Mouse (Mus musculus): ENCODE data around the gene Cacng4. TPM values are rescaled to one million over a fixed set of nuclear protein-coding genes. Genes with fewer than 3 reads are reported as not detected.

The Cacng4 gene
- polyA plus RNA-seq, 1 experiment from 2014 or later, result 52.5 TPM

DNA sequence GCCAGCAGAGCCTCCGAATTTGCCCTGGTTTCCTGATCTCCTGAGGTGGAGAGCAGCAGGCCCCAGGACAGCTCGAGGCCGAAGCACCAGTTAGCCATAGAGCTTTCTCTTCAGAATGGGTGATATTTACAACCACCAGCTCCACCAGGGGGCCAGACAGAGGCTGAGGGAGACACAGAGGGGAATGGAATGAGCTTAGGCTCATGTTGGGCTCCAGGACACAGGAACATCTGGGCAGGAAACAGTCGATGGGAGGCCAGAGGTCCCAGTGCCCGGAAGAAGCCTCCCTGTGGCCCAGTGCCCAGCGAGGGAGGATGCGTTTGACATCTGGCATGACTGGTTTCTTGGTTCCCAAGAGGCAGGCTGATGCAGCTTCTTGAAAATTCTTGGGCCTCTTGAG is 60.2 kb downstream of the Cacng4 start:
- Histone ChIP-seq H3K4me2 (no peak overlapping the region), H3K9me3 (replicated peaks) (no peaks in the 10 kb centered on the region), H3K27me3 (replicated peaks) (no peaks in the 10 kb centered on the region), H3K36me3 (peaks cover 40% of the 10 kb centered on the region), H3K27ac (replicated peaks) (no peak overlapping the region), H3K9ac (replicated peaks) (no peak overlapping the region), H3K4me1 (no peaks in the 10 kb centered on the region), H3K4me3 (replicated peaks) (no peak overlapping the region)
- ATAC-seq (ENCODE audit: low FRiP score), result no peak
- 84% methylated on average over 7 of the region's 7 CpGs for WGBS

GRCm38 (mm10) chr11:107731498-107731897 is 62.9 kb downstream of the Cacng4 start:
- H3K4me2 ChIP-seq, result no peak overlapping the region
- peaks cover 34% of the 10 kb centered on the region for H3K36me3 ChIP-seq
- 0 out of 2 replicates have a peak overlapping the region, but pooled peaks have one; percentile 18 for H3K27ac ChIP-seq (replicated peaks)
- 84% methylated on average over 5 of the region's 5 CpGs for WGBS
- H3K9me3 ChIP-seq (replicated peaks), result no peaks in the 10 kb centered on the region
- ATAC-seq (ENCODE audit: low FRiP score), result no peak
- H3K27me3 ChIP-seq (replicated peaks), result no peaks in the 10 kb centered on the region
- 0 out of 2 replicates have a peak, but pooled peaks cover 2% of the 10 kb centered on the region for H3K4me1 ChIP-seq
- H3K4me3 ChIP-seq (replicated peaks), result no peak overlapping the region
- no peak overlapping the region for H3K9ac ChIP-seq (replicated peaks)

DNA sequence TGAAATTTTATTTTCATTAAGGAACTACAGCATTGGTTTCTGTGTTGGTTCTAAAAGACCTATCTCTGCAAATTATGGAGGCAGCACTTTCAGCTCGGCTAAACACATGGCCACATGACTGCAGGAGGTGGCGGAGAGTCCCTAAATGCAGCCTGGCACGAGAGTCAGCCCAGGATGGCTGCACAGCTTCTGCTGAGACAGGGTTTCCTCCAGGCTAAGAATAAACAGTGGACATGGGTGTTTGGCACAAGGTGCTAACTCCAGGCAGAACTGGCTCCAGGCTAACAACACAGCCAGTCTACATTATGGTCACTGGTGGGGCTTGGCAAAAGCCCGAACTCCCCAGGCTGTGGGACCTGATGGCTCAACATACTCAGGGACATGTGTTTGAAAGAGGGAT is 63.4 kb downstream of the Cacng4 start:
- no peak overlapping the region for H3K4me2 ChIP-seq
- 79% methylated on average over 4 of the region's 4 CpGs for WGBS
- no peak for ATAC-seq (ENCODE audit: low FRiP score)
- 0 out of 2 replicates have a peak, but pooled peaks cover 2% of the 10 kb centered on the region for H3K4me1 ChIP-seq
- no peaks in the 10 kb centered on the region for H3K9me3 ChIP-seq (replicated peaks)
- H3K36me3 ChIP-seq, result peaks cover 31% of the 10 kb centered on the region
- H3K4me3 ChIP-seq (replicated peaks), result no peak overlapping the region
- H3K27me3 ChIP-seq (replicated peaks), result no peaks in the 10 kb centered on the region
- H3K9ac ChIP-seq (replicated peaks), result no peak overlapping the region
- H3K27ac ChIP-seq (replicated peaks), result 0 out of 2 replicates have a peak overlapping the region, but pooled peaks have one; percentile 18

GRCm38 (mm10) chr11:107729141-107729540 is 65.2 kb downstream of the Cacng4 start:
- Histone ChIP-seq H3K27ac (replicated peaks) (0 out of 2 replicates have a peak overlapping the region, but pooled peaks have one; percentile 28), H3K4me3 (replicated peaks) (no peak overlapping the region), H3K9ac (replicated peaks) (no peak overlapping the region), H3K4me1 (0 out of 2 replicates have a peak, but pooled peaks cover 2% of the 10 kb centered on the region), H3K27me3 (replicated peaks) (no peaks in the 10 kb centered on the region), H3K4me2 (no peak overlapping the region), H3K9me3 (replicated peaks) (no peaks in the 10 kb centered on the region), H3K36me3 (peaks cover 15% of the 10 kb centered on the region)
- no peak for ATAC-seq (ENCODE audit: low FRiP score)
- WGBS, result 81% methylated on average over 7 of the region's 7 CpGs

DNA sequence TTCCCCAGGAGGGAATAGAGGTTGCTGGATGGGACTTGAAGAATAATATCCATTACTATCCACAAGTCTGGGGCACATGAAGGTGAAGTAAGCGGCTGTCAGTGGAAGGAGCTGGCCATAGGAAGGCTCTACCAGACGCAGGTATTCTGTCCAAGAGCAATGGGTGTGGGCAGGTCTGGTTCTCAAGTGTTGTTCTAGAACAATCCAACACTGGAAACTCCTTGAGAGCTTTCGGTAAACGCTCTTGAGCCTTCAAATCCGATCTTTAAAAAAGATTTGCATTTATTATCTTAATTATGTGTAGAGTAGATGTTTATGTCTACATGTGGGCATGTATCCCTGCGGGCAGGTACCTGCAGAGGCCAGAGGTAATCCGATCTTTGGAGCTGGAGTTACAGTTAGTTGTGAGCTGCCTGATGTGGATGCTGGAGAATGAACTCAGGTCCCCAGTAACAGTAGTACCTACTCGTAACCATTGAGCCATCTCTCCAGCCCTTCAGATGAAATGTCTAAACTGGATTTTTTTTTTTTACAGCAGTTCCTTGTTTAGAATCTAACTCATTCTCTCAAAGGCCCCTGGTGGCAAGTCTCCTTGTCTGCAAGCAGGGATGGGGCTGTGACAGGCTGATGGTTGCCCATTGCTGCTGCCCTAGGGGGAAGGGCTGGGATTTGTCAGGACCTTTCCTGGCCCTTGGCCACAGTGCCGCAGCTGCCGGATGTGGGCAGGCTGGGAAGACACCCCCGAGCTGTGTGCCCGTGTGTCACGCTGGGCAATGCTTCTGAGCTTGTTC is 66.1 kb downstream of the Cacng4 start:
- no peak for ATAC-seq (ENCODE audit: low FRiP score)
- Histone ChIP-seq H3K4me2 (no peak overlapping the region), H3K27ac (replicated peaks) (no peak overlapping the region), H3K4me1 (0 out of 2 replicates have a peak, but pooled peaks cover 2% of the 10 kb centered on the region), H3K36me3 (peaks cover 8% of the 10 kb centered on the region), H3K4me3 (replicated peaks) (no peak overlapping the region), H3K9ac (replicated peaks) (no peak overlapping the region), H3K27me3 (replicated peaks) (no peaks in the 10 kb centered on the region), H3K9me3 (replicated peaks) (no peaks in the 10 kb centered on the region)
- WGBS, result 81% methylated on average over 13 of the region's 13 CpGs

DNA sequence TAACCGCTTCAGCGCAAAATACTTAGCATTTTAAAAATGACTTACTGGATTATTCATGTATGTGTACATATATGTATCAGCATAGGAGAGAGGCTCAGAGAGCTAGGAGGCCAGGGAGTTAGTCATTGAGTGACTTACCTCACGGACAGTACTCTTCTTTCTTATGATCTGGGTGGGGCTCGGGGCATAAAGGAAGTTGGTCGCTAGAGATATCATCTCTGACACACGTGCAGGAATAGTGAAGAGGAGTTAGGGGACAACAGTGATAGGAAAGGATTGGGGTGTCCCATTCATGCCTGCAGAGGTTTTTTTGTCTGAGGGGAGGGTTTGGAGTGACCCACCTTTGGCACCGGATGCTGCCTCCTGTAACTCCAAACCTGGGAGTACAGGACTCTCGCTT is 69.8 kb downstream of the Cacng4 start:
- no peak for ATAC-seq (ENCODE audit: low FRiP score)
- 93% methylated on average over 8 of the region's 8 CpGs for WGBS
- Histone ChIP-seq H3K27ac (replicated peaks) (no peak overlapping the region), H3K4me3 (replicated peaks) (no peak overlapping the region), H3K9me3 (replicated peaks) (no peaks in the 10 kb centered on the region; the same call in 1 of the 2 replicates), H3K4me2 (no peak overlapping the region), H3K4me1 (0 out of 2 replicates have a peak, but pooled peaks cover 2% of the 10 kb centered on the region), H3K36me3 (no peaks in the 10 kb centered on the region), H3K9ac (replicated peaks) (no peak overlapping the region), H3K27me3 (replicated peaks) (no peaks in the 10 kb centered on the region)

DNA sequence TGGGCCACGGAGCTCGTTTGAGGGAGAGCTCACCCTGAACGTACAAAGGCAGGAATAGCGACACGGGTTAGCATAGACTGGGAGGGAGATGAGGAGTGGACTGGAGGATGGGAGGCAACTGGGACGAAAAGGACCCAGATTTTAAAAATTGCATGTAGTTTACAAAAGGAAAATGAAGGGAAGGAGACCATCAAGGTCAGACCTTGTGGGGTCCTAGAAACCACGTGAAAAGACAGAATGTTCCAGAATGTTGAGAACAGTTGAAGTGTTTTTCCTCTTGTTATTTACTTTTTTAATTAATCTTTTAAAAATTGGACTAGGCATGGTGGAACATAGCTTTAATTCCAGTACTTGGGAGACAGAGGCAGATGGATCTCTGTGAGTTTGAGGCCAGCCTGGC is 73.3 kb downstream of the Cacng4 start:
- Histone ChIP-seq H3K36me3 (no peaks in the 10 kb centered on the region), H3K4me2 (no peak overlapping the region), H3K9ac (replicated peaks) (no peak overlapping the region), H3K27ac (replicated peaks) (no peak overlapping the region), H3K27me3 (replicated peaks) (no peaks in the 10 kb centered on the region), H3K9me3 (replicated peaks) (no peaks in the 10 kb centered on the region; the same call in 1 of the 2 replicates), H3K4me3 (replicated peaks) (no peak overlapping the region), H3K4me1 (no peaks in the 10 kb centered on the region)
- 88% methylated on average over 7 of the region's 7 CpGs for WGBS
- ATAC-seq (ENCODE audit: low FRiP score), result no peak

DNA sequence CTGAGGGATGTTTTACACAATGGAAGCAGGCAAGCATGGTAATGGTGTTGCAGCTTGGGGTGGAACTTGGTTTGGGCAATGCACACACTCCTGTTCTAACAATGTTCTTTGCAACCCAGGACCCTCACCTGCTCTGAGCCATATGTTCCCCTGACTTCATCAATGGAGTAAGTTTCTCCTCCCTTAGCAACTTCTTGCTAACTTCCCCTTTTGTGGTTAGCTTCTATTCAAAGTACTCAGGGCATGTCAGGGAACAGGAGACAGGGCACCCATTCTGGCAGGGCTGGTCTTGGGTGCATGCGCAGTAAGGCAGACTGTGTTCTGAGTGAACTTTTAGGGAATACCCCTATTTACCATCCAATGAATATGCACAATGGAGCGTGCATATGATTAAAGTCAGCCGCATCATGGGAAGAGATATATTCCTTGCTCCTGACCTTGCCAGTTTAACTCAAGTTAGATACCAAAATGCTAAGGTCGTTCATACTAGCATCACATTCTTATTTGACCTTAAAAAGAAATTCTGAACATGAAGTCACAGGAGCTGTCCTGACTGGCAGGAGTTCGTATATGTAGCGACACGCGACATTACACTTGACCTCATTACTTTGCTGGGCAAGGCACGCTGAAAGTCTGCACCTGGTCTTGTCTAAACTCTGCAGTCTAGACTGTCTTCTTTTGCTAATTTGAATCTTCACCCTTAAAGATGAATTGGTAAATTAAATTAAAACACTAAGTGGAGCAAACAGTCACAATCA is 73.9 kb downstream of the Cacng4 start:
- Histone ChIP-seq H3K27me3 (replicated peaks) (no peaks in the 10 kb centered on the region), H3K9me3 (replicated peaks) (no peaks in the 10 kb centered on the region; the same call in 1 of the 2 replicates), H3K4me1 (no peaks in the 10 kb centered on the region), H3K36me3 (no peaks in the 10 kb centered on the region), H3K4me2 (no peak overlapping the region), H3K27ac (replicated peaks) (no peak overlapping the region), H3K4me3 (replicated peaks) (no peak overlapping the region), H3K9ac (replicated peaks) (no peak overlapping the region)
- ATAC-seq (ENCODE audit: low FRiP score), result no peak
- 86% methylated on average over 9 of the region's 9 CpGs for WGBS

- no peak for ATAC-seq (ENCODE audit: low FRiP score)
- H3K27ac ChIP-seq (replicated peaks), result no peak within 1 kb of the TSS
- H3K9me3 ChIP-seq (replicated peaks), result no peaks in the 10 kb centered on the region
- WGBS, result 89% methylated on average over 16 of the region's 16 CpGs
- no peak within 1 kb of the TSS for H3K4me3 ChIP-seq (replicated peaks)
- no peak within 1 kb of the TSS for H3K4me2 ChIP-seq
- no peak within 1 kb of the TSS for H3K9ac ChIP-seq (replicated peaks)
- no peaks in the 10 kb centered on the region for H3K4me1 ChIP-seq
- no peaks in the 10 kb centered on the region for H3K36me3 ChIP-seq
- H3K27me3 ChIP-seq (replicated peaks), result no peaks in the 10 kb centered on the region
Observed at GRCm38 (mm10) chr11:107716332-107716938, 77.9 kb downstream of the Cacng4 start, which contains the start of gene Cacng1. TSS of gene Cacng1 (minus strand) at chr11:107716522.

GRCm38 (mm10) chr11:107714368-107714767 is 80.0 kb downstream of the Cacng4 start:
- no peak overlapping the region for H3K9ac ChIP-seq (replicated peaks)
- no peaks in the 10 kb centered on the region for H3K36me3 ChIP-seq
- WGBS, result 85% methylated on average over 7 of the region's 7 CpGs
- no peak overlapping the region for H3K4me3 ChIP-seq (replicated peaks)
- H3K4me1 ChIP-seq, result no peaks in the 10 kb centered on the region
- no peak overlapping the region for H3K4me2 ChIP-seq
- H3K27me3 ChIP-seq (replicated peaks), result no peaks in the 10 kb centered on the region
- H3K27ac ChIP-seq (replicated peaks), result no peak overlapping the region
- no peak for ATAC-seq (ENCODE audit: low FRiP score)
- no peaks in the 10 kb centered on the region for H3K9me3 ChIP-seq (replicated peaks)

DNA sequence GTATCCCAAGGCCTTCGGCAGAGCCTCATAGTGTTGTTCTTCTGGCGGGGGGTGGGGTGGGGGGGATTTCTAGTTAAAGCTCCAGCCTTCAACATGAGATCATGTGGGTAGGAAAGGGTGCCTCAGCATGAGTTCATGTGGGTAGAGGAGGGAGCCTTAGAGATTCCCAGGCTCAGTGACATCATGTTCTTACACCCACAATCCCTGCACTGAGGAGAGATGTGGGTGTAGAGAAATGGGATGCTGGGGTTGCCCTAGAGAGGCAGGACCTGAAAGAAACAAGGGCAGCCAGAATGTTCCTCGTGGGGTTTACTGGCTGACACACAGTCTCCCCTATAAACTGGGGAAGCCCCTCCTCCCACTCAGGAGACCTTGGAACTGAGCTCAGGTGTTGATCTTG is 84.0 kb downstream of the Cacng4 start:
- peaks cover 15% of the 10 kb centered on the region for H3K4me1 ChIP-seq
- H3K27me3 ChIP-seq (replicated peaks), result no peaks in the 10 kb centered on the region
- no peaks in the 10 kb centered on the region for H3K36me3 ChIP-seq
- no peak for ATAC-seq (ENCODE audit: low FRiP score)
- no peak overlapping the region for H3K4me2 ChIP-seq
- H3K27ac ChIP-seq (replicated peaks), result no peak overlapping the region
- no peak overlapping the region for H3K4me3 ChIP-seq (replicated peaks)
- H3K9ac ChIP-seq (replicated peaks), result no peak overlapping the region
- 85% methylated on average over 3 of the region's 3 CpGs for WGBS
- no peaks in the 10 kb centered on the region for H3K9me3 ChIP-seq (replicated peaks)
